Mouse (Mus musculus): ENCODE measurements at regions not wholly inside any gene's neighbourhood (a gene's known extent, or its start where the extent isn't known, plus 50 kb on each side); places are given as distances from the start of the nearest gene placed in this dataset.

GRCm38 (mm10) chr16:23780440-23781231 is 110.1 kb downstream of the Sst start:
- Histone ChIP-seq H3K9me3 (ENCODE audit: control insufficient read depth, low read length) (no peaks in the 10 kb centered on the region), H3K4me2 (ENCODE audit: low read depth, low read length) (no peak overlapping the region), H3K27ac (ENCODE audit: low read depth, low read length) (no peak overlapping the region), H3K27me3 (ENCODE audit: control insufficient read depth, insufficient read depth, low read length) (no peaks in the 10 kb centered on the region), H3K36me3 (ENCODE audit: control insufficient read depth, insufficient read depth, low read length) (no peaks in the 10 kb centered on the region), H3K4me1 (ENCODE audit: control insufficient read depth, insufficient read depth, low read length) (no peaks in the 10 kb centered on the region), H3K4me3 (ENCODE audit: low read depth, low read length) (no peak overlapping the region), H3K9ac (replicated peaks; ENCODE audit: low read depth, low read length) (no peak overlapping the region)
- WGBS = 72% methylated on average over 14 of the region's 14 CpGs
- peak; percentile 24; the same call in 1 of the 2 replicates for ATAC-seq (ENCODE audit: low read depth)

- WGBS = 74% methylated on average over 4 of the region's 4 CpGs
- H3K4me2 ChIP-seq (ENCODE audit: low read depth, low read length) = no peak overlapping the region
- H3K9me3 ChIP-seq (ENCODE audit: control insufficient read depth, low read length) = no peaks in the 10 kb centered on the region
- no peak for ATAC-seq (ENCODE audit: low read depth)
- no peak overlapping the region for H3K27ac ChIP-seq (ENCODE audit: low read depth, low read length)
- no peak overlapping the region for H3K4me3 ChIP-seq (ENCODE audit: low read depth, low read length)
- H3K9ac ChIP-seq (replicated peaks; ENCODE audit: low read depth, low read length) = no peak overlapping the region
- H3K4me1 ChIP-seq (ENCODE audit: control insufficient read depth, insufficient read depth, low read length) = no peaks in the 10 kb centered on the region
- H3K36me3 ChIP-seq (ENCODE audit: control insufficient read depth, insufficient read depth, low read length) = no peaks in the 10 kb centered on the region
- no peaks in the 10 kb centered on the region for H3K27me3 ChIP-seq (ENCODE audit: control insufficient read depth, insufficient read depth, low read length)
These were observed 112.9 kb downstream of the Sst start for GRCm38 (mm10) chr16:23777894-23778293.

GRCm38 (mm10) chr16:23777041-23777440 is 113.7 kb downstream of the Sst start:
- Histone ChIP-seq H3K36me3 (ENCODE audit: control insufficient read depth, insufficient read depth, low read length) (no peaks in the 10 kb centered on the region), H3K4me1 (ENCODE audit: control insufficient read depth, insufficient read depth, low read length) (no peaks in the 10 kb centered on the region), H3K4me2 (ENCODE audit: low read depth, low read length) (no peak overlapping the region), H3K9ac (replicated peaks; ENCODE audit: low read depth, low read length) (no peak overlapping the region), H3K27me3 (ENCODE audit: control insufficient read depth, insufficient read depth, low read length) (no peaks in the 10 kb centered on the region), H3K9me3 (ENCODE audit: control insufficient read depth, low read length) (no peaks in the 10 kb centered on the region), H3K27ac (ENCODE audit: low read depth, low read length) (no peak overlapping the region), H3K4me3 (ENCODE audit: low read depth, low read length) (no peak overlapping the region)
- no peak for ATAC-seq (ENCODE audit: low read depth)
- 61% methylated on average over 2 of the region's 2 CpGs for WGBS

- no peak for ATAC-seq (ENCODE audit: low read depth)
- H3K36me3 ChIP-seq (ENCODE audit: control insufficient read depth, insufficient read depth, low read length) = no peaks in the 10 kb centered on the region
- no peaks in the 10 kb centered on the region for H3K27me3 ChIP-seq (ENCODE audit: control insufficient read depth, insufficient read depth, low read length)
- no peak overlapping the region for H3K4me2 ChIP-seq (ENCODE audit: low read depth, low read length)
- 20% methylated on average over 1 of the region's 1 CpGs for WGBS
- no peaks in the 10 kb centered on the region for H3K4me1 ChIP-seq (ENCODE audit: control insufficient read depth, insufficient read depth, low read length)
- H3K9me3 ChIP-seq (ENCODE audit: control insufficient read depth, low read length) = no peaks in the 10 kb centered on the region
- H3K9ac ChIP-seq (replicated peaks; ENCODE audit: low read depth, low read length) = no peak overlapping the region
- no peak overlapping the region for H3K4me3 ChIP-seq (ENCODE audit: low read depth, low read length)
- no peak overlapping the region for H3K27ac ChIP-seq (ENCODE audit: low read depth, low read length)
These were observed 114.3 kb downstream of the Sst start for GRCm38 (mm10) chr16:23776501-23776900.

DNA sequence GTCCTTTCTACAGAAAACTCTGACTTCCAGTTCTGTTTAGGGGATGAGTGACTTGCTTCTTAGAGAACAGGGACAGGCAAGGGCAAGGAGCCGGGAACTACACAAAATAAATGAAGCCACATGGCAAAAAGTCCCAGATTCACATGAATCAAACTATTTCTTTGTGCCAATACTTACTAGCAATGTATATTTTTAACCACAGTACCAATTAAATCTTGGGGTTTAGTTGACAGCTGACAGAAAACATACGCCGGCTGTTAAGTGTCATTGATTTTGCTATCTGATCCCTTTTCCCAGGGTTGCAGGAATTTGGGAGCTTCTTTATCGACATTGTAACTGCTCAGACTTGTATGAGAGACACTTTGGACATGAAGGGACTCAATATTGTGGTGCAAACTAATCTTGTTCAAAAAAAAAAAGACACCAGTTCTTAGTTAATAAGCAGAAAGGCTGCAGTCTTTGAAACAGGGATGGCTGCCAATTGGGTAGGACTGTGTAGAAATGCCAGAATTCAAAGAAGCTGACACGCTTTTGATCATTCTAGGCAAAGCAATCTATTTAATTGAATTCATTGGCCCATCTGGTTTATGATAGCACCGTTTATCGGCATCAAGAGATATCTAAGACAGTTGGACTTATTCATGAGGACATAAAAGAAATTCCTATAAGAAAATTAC is 132.5 kb downstream of the Sst start:
- H3K27ac ChIP-seq (ENCODE audit: low read depth, low read length) = no peak overlapping the region
- H3K9me3 ChIP-seq (ENCODE audit: control insufficient read depth, low read length) = no peaks in the 10 kb centered on the region
- H3K27me3 ChIP-seq (ENCODE audit: control insufficient read depth, insufficient read depth, low read length) = no peaks in the 10 kb centered on the region
- no peaks in the 10 kb centered on the region for H3K36me3 ChIP-seq (ENCODE audit: control insufficient read depth, insufficient read depth, low read length)
- 84% methylated on average over 7 of the region's 7 CpGs for WGBS
- no peak overlapping the region for H3K4me3 ChIP-seq (ENCODE audit: low read depth, low read length)
- no peaks in the 10 kb centered on the region for H3K4me1 ChIP-seq (ENCODE audit: control insufficient read depth, insufficient read depth, low read length)
- ATAC-seq (ENCODE audit: low read depth) = no peak
- no peak overlapping the region for H3K9ac ChIP-seq (replicated peaks; ENCODE audit: low read depth, low read length)
- no peak overlapping the region for H3K4me2 ChIP-seq (ENCODE audit: low read depth, low read length)

DNA sequence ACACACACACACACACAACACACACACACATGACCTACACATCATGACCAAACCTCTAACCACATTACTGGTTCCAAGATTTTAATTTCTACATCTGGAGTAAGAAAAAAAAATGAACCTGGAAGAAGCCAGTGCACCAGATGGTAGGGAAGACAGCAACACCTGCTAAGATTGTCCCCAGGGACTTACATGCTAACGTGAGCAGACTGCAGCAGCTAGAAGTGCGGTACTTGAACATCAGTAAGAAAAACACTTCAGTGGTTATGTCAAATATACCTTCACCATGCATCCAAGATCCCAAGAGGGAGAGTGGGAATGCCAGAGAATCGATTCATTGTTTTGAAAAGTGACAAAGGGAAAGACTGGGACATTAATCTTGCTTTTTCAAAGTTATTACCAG is 153.7 kb downstream of the Sst start:
- ATAC-seq (ENCODE audit: low read depth) = no peak
- Histone ChIP-seq H3K9me3 (ENCODE audit: control insufficient read depth, low read length) (no peaks in the 10 kb centered on the region), H3K27ac (ENCODE audit: low read depth, low read length) (no peak overlapping the region), H3K27me3 (ENCODE audit: control insufficient read depth, insufficient read depth, low read length) (no peaks in the 10 kb centered on the region), H3K4me1 (ENCODE audit: control insufficient read depth, insufficient read depth, low read length) (no peaks in the 10 kb centered on the region), H3K4me2 (ENCODE audit: low read depth, low read length) (no peak overlapping the region), H3K36me3 (ENCODE audit: control insufficient read depth, insufficient read depth, low read length) (no peaks in the 10 kb centered on the region), H3K9ac (replicated peaks; ENCODE audit: low read depth, low read length) (no peak overlapping the region), H3K4me3 (ENCODE audit: low read depth, low read length) (no peak overlapping the region)
- 28% methylated on average over 3 of the region's 3 CpGs for WGBS

DNA sequence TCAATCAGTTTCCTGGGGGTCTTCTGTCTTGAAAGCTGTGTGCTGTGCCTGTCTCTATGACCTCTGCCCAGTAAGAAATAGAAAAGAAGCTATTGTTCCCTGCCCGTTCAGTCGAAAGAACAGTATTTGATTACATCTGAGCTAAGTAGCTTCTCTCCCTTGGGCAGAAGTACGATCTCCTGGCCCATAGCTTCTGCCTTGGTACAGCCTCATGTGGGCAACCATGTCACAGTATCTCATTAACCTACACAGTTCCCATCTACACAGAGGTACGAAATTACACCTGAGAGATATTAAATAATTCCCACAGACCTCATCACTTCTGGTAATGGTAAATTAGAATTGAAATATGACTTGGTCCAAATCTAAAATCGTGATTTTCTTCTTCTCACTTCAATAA is 155.0 kb downstream of the Sst start:
- Histone ChIP-seq H3K27ac (ENCODE audit: low read depth, low read length) (no peak overlapping the region), H3K4me1 (ENCODE audit: control insufficient read depth, insufficient read depth, low read length) (no peaks in the 10 kb centered on the region), H3K36me3 (ENCODE audit: control insufficient read depth, insufficient read depth, low read length) (no peaks in the 10 kb centered on the region), H3K4me2 (ENCODE audit: low read depth, low read length) (no peak overlapping the region), H3K4me3 (ENCODE audit: low read depth, low read length) (no peak overlapping the region), H3K9ac (replicated peaks; ENCODE audit: low read depth, low read length) (no peak overlapping the region), H3K9me3 (ENCODE audit: control insufficient read depth, low read length) (no peaks in the 10 kb centered on the region), H3K27me3 (ENCODE audit: control insufficient read depth, insufficient read depth, low read length) (no peaks in the 10 kb centered on the region)
- 37% methylated on average over 5 of the region's 5 CpGs for WGBS
- no peak for ATAC-seq (ENCODE audit: low read depth)

DNA sequence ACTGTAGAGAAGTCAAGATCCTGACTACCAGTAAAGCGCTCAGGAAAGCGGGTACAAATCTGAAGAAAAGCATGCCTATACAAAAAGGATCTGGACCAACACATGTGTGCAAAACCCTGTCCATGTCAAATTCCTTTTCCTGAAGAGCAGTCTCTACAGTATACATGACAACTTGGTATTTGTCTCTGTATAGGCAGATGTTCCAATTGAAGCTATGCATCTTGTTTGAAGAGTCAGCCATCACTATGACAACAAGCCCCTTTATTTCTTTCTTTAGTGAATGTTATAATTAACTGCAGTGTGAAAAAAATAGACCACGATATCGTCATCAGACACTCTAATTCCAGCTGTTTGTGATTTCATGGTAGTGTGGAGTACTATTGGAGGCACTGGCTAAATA is 164.2 kb downstream of the Sst start:
- H3K27ac ChIP-seq (ENCODE audit: low read depth, low read length) = no peak overlapping the region
- no peak overlapping the region for H3K9ac ChIP-seq (replicated peaks; ENCODE audit: low read depth, low read length)
- H3K4me2 ChIP-seq (ENCODE audit: low read depth, low read length) = no peak overlapping the region
- H3K4me1 ChIP-seq (ENCODE audit: control insufficient read depth, insufficient read depth, low read length) = no peaks in the 10 kb centered on the region
- no peak for ATAC-seq (ENCODE audit: low read depth)
- no peak overlapping the region for H3K4me3 ChIP-seq (ENCODE audit: low read depth, low read length)
- H3K9me3 ChIP-seq (ENCODE audit: control insufficient read depth, low read length) = no peaks in the 10 kb centered on the region
- WGBS = 79% methylated on average over 4 of the region's 4 CpGs
- H3K36me3 ChIP-seq (ENCODE audit: control insufficient read depth, insufficient read depth, low read length) = no peaks in the 10 kb centered on the region
- no peaks in the 10 kb centered on the region for H3K27me3 ChIP-seq (ENCODE audit: control insufficient read depth, insufficient read depth, low read length)

DNA sequence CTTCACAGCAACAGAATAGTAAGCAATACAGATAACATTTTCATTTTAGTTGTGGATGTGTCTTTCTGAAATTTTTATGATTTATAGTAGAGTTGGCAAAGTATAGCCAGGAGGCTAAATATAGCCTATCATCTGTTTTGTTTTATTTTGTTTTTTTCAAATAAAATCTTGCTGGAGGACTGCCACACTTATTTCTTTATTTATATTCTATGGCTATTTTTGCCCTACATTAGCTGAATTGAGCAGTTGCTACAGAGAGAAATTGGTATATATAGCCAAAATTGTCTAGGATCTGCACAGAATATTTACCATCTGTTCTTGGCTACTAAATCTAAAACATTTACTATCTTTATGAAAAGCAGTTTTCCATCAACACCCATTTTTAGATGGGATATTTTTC is 169.0 kb downstream of the Sst start:
- Histone ChIP-seq H3K9me3 (ENCODE audit: control insufficient read depth, low read length) (no peaks in the 10 kb centered on the region), H3K4me3 (ENCODE audit: low read depth, low read length) (no peak overlapping the region), H3K36me3 (ENCODE audit: control insufficient read depth, insufficient read depth, low read length) (no peaks in the 10 kb centered on the region), H3K4me1 (ENCODE audit: control insufficient read depth, insufficient read depth, low read length) (no peaks in the 10 kb centered on the region), H3K4me2 (ENCODE audit: low read depth, low read length) (no peak overlapping the region), H3K27ac (ENCODE audit: low read depth, low read length) (no peak overlapping the region), H3K27me3 (ENCODE audit: control insufficient read depth, insufficient read depth, low read length) (no peaks in the 10 kb centered on the region), H3K9ac (replicated peaks; ENCODE audit: low read depth, low read length) (no peak overlapping the region)
- no peak for ATAC-seq (ENCODE audit: low read depth)

Data from neural tube, embryonic 14.5 days (tissue).